Mouse (Mus musculus) embryonic fibroblast, embryonic 13.5 days (primary cell): ENCODE measurements around the gene Mien1.

Experiments used
- CTCF ChIP-seq: IDR thresholded peaks from 2 replicates; pipeline ENCODE4 v1.5.1; 2011; ENCODE audit warnings: mild to moderate bottlenecking, control low read depth, low read length, moderate library complexity, borderline replicate concordance; ENCODE audit not compliant: insufficient read depth
- POLR2A ChIP-seq: IDR thresholded peaks from 2 replicates; pipeline ENCODE4 v1.6.1; 2011; ENCODE audit warnings: low read depth, mild to moderate bottlenecking, control low read depth, low read length, moderate library complexity

DNA sequence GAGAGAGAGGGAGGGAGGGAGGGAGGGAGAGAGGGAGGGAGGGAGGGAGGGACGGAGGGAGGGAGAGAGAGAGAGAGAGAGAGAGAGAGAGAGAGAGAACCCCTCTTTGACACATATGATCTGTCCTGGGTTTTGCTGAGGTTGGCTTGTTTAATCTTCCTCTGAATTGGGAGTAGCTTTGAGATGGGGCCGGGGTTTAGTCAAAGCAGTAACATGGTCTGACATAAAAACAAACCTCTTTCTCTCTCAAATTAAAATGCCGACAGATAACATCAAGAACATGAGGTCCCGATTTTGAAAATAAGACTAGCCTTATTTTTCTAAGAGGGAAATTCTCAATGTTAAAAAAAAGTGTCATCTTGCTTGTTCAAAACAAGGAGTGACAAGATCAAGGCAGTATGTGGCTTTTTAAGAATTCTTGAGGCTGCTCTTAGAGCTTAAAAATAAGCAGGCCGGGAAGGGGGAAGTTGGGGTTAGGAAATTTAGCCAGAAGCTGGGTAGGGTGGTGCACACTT lies 48.8 kb upstream of the Mien1 start:
- TF ChIP-seq CTCF (no peak), POLR2A (no peak)
